Mouse (Mus musculus) ovary, adult 10 weeks (tissue): ENCODE data around the gene Pick1. TPM values are rescaled to one million over a fixed set of nuclear protein-coding genes. Genes with fewer than 3 reads are reported as not detected.

Source experiments
- polyA plus RNA-seq: library from polyadenylated mRNA; stranded (reverse); fragments of 350-450 nt; fragmentation: Illumina TruSeq; extraction: RNeasy Lipid Tissue Mini Kit (QIAGEN cat#74804); gene quantifications from one replicate; pipeline ENCODE4 v1.2.3, GENCODE M21; 2014

The Pick1 gene
- polyA plus RNA-seq = 4.3 TPM

DNA sequence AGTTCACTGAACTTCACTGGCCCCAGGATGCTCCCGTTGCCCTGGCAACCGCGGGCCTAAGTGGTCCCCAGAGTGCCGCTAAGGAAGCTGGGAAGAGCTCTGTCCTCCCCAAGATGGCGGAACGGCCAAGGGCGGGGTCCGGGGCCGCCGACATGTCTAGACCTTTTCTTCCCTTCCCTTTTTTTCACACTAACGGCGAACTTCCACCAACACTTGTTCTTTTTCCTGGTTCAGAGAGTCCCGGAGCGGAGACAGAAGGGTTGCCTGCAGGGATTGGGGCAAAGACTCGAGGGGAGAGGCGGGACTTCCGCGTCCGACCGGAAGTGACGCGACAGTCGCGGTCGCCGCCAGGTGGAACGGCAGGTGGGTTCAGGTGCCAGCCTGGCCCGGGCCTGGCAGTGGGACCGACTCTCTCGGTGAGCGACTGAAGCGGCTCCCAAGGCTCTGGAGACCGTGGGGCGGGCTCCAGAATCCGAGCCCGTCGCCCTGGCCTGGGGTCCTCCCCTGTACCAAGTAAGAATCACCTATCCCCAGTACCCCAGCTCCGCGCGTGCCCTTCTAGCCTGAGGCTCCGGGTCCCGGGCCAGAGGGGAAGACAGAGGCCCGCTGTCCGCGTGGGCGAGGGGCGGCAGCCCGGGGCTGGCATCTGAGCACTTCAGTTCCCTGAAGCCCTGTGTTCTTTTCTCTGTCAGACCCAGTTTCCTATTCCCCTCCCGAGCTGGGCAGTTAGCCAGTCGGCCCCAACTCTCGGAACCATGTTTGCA is at the start of gene Pick1, which contains the start of gene Gm49486:
TSS of gene Pick1 (plus strand) at position 116 of the 764 bp plus-strand sequence.
TSS of gene Gm49486 (plus strand) at position 334 of the 764 bp plus-strand sequence.

DNA sequence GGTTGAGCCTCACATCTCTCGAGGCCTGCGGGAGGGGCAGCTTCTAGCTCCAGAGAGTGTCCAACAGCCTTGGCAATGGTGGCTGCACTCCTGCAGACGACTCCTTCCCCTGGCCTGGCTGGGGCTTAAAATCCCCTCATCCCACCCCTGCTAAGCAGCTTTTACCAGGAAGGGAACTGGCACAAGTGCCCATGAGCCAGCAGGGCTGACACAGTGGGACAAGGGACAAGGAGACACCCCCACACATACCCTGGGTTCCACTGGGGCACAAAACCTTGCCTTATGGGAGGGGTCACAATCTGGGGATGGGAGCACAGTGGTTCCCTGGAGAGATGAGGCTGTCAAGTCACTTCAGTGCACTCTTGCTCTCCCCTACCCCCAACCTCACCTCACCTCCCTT is 25.7 kb downstream of the Pick1 start, which contains the start of gene Slc16a8:
TSS of gene Slc16a8 (minus strand) at position 101 of the 400 bp plus-strand sequence.

DNA sequence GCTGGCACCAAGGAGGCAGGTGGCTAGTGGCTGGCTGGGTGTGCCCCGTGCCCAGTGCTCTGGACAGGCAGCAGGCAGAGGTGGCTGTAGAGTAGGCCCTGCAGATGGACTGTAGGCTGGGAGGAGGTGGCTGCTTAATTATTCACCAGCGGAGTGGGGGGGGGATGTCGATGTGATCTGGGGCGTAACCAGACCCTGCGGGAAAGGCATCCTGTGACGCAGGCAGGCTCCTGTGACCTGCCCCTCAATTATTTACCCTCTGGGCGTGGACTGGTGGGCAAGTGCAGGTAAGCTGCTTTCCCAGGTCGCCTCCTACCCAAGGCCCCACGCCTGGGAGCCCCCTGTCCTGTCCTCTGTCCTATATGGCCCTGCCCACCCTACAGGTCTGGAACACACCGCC is 56.4 kb downstream of the Pick1 start, which contains the start of gene Baiap2l2:
TSS of gene Baiap2l2 (minus strand) at position 139 of the 400 bp plus-strand sequence.

Other genes starting within 250 kb of the Pick1 start
- gene H1f0, start 200.7 kb upstream of the Pick1 start, polyA plus RNA-seq = 118 TPM
- gene Galr3, start 187.3 kb upstream of the Pick1 start, polyA plus RNA-seq = not detected
- gene Ankrd54, start 166.3 kb upstream of the Pick1 start, polyA plus RNA-seq = 1.00 TPM
- 118 TPM for gene Eif3l, start 154.0 kb upstream of the Pick1 start, polyA plus RNA-seq
- 6.9 TPM for gene Micall1, start 120.3 kb upstream of the Pick1 start, polyA plus RNA-seq
- gene Polr2f, start 88.2 kb upstream of the Pick1 start, polyA plus RNA-seq = not detected
- gene 1700088E04Rik, start 87.9 kb upstream of the Pick1 start, polyA plus RNA-seq = 1.6 TPM
- not detected for gene Sox10, start 63.9 kb upstream of the Pick1 start, polyA plus RNA-seq
- gene Gm49486, start 218 bp downstream of the Pick1 start, polyA plus RNA-seq = 1.4 TPM
- gene Slc16a8, start 25.6 kb downstream of the Pick1 start, polyA plus RNA-seq = not detected
- gene Baiap2l2, start 56.4 kb downstream of the Pick1 start, polyA plus RNA-seq = not detected
- 0.26 TPM for gene Pla2g6, start 99.2 kb downstream of the Pick1 start, polyA plus RNA-seq
- 1.3 TPM for gene Maff, start 117.4 kb downstream of the Pick1 start, polyA plus RNA-seq
- gene Tmem184b, start 174.4 kb downstream of the Pick1 start, polyA plus RNA-seq = 8.1 TPM
- gene Csnk1e, start 226.4 kb downstream of the Pick1 start, polyA plus RNA-seq = 13.7 TPM